Mouse (Mus musculus): ENCODE data around the gene Nampt.
"Not testable (repeated sequence)": the region's sequence is repeated elsewhere in the genome, so short reads cannot be mapped to it uniquely, and the experiment has no call there.

Gene Nampt

DNA sequence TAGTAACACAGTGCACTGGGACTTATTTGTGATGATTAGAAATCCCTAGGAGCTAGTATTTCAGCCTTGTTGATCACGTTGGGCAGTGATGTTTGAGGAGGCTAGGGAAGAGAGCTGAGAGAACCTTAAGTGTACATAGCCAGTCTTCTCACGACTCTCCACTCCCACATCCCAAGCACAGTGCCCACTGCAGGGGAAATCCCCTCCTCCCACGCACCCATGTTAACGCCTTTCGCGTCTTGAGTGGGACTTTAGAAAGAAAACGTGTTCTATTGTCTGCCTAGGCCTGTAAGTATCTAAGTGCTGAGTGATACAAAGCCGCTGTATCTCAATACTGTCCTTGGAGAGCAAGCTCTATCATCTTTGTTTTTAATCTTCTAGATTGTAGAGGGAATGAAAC lies 27.0 kb downstream of the Nampt start:
- DNase-seq = no peak

DNA sequence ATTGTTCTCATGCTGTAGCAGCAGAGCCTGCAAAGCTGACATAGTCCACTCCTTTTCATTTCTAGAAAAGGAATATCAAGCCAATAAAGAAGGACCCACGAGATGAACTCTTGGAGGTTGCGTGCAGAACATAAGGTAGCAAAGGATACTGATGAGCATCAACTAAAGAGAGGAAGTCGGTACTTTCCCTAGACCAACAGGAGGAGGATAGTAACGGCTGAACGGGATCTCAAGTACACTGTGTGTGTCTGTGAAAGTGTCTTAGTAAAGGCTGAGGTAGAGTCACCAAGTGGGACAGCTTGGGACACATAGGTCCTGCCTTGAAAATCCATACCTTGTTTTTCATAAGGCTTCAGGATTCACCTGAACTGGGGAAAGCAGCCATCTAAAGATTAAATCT lies 34.4 kb downstream of the Nampt start:
- DNase-seq = no peak

DNA sequence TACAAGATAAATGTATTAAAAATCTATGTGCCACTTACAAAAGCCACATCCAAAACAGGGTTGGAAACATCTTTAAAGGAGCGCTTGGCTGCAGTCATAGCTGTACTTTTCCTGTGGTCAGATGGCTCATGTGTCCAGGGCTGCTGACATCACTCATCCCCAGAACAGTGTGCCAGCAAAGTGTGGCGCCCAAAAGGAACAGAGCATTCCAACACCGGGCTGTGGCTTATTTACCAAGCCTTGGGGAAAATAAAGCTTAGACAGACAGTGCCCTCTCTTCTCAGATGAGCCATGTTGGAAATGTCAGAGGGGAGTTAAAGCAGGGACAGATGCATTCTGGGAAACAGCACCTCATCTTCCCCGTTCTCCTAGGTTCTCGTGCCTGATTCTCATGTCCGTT lies 35.5 kb downstream of the Nampt start:
- peak; percentile 29 to 38 for DNase-seq

DNA sequence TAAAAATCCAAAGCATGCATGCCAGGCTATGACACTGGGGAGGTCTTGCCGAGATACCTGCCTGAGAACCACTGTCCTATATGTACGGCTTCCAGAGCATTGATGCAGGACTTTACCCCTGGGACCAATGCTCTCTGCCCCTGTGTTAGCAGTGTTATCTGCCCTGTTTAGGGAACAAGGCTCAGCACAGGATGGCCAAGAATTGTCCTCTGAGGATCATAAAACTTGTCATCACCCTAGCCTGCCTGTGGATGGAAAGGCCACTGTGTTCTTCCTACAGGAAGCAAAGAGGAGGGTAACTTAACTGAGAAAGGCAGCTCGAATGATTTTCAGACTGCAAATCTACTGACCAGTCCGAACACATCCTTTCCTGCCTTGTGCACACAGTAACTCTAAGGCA lies 36.1 kb downstream of the Nampt start:
- peak in 1 of 2 experiments; percentile 51 for DNase-seq

DNA sequence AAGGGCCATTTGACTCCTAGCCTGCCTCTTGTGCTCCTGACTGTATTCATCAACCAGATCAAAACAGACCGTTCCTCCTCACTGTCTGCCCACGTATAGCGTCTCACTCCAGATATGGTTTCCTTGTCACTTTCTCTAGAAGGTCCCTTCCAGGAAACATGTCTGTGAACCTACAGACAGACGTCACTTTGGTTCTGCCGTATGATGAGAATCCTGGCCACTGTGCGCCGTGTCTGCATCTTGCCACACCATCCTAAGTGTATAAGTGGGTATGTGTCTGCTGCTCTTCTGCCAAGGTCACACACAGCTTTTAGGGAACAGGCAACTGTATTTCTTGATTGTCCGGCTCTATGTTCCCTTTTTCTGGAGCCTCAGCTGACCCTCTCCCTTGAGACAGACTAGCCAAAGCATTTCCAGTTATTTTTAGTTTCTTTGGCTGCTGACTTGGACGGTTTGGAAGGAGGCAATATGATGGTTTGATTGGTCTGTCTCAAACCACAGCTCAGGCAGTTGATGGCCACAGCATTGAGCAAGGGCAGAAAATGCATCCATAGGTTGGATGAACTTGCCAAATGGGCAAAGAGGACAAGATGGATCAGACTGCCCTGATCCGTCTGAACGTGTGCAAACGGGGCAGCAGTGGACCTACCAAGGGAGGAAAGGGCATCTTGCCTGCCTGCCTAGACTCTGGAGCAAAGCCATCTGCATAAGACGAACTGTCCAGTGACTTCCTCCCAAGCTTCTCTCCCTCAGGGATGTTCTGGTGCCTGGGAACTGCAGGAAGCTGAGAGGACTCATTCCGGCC lies 37.6 kb downstream of the Nampt start:
- DNase-seq = peak; percentile 20 to 44

DNA sequence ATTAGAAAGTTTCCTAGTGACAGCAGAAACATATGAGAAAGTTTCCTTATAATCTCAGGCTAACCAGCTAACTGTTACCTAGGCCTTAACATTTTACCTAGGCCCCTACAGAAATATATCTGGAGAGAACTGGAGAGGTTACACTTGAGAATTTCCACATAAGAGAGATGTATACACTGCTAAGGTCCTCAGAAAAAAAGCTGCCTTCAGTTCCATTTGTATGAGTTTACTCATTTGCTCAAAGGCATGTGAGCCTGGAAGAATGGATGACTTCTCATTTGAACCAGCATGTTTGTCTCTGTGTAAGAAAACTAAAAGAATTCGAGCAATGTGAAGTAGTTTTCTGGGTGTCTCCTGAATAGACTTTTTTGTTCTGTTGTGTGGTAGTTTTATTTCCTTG lies 39.1 kb downstream of the Nampt start:
- DNase-seq = no peak

DNA sequence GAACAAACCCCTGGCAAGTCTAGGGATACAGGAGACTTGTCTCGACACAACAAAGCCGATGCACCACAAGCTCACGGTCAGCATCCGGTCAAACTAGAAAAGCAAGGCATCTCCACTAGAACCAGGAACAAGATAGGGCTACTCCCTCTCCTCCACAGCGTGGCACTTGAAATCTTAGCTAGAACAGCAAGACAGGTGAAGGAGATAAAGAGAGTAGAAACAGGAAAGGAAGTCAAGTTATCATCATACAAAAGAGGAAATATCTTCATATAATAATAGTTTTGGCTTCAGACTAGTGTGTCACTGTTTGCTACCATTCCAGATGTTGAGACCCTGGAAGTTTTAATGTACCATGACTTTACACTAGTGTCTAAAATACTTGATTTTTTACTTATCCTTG lies 41.5 kb downstream of the Nampt start:
- DNase-seq = no peak

DNA sequence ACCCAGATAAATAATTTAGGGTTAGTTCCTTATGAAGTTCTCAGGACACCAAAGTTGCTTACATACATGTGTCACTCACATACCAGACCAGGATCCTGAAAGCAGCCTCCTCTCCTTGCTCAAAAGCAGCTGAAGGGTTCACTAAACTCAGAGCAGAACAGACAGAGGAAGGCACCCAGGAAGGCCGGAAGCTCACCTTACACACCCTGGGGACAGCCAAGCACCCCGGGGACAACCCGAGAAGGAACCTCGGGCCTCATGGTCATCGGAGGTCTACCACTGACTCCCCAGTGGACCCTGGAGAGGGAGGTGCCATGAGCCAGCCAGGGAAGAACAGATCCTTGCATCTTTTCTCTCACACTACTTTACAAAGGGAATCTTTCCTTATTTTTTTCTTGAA lies 51.5 kb downstream of the Nampt start:
- DNase-seq = no peak

DNA sequence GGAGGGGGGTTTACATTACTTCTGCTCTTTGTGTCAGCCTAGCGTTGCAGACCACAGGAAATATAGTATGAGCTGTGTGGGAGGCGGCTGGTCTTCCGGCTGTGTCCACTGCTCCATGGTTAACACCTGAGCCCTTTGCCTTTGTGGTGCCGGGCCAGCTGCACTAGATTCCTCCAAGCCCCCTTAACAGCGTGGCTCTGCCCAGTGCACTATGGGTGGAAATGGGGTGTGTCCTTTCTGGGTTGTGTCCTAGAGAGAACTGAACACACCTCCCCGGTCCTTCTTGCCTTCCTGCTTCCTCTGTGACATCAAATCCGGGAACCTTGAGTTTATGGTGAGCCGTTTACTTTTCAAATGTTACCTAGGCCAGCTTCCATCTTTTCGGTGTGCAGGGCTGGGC lies 58.2 kb downstream of the Nampt start:
- no peak for DNase-seq

DNA sequence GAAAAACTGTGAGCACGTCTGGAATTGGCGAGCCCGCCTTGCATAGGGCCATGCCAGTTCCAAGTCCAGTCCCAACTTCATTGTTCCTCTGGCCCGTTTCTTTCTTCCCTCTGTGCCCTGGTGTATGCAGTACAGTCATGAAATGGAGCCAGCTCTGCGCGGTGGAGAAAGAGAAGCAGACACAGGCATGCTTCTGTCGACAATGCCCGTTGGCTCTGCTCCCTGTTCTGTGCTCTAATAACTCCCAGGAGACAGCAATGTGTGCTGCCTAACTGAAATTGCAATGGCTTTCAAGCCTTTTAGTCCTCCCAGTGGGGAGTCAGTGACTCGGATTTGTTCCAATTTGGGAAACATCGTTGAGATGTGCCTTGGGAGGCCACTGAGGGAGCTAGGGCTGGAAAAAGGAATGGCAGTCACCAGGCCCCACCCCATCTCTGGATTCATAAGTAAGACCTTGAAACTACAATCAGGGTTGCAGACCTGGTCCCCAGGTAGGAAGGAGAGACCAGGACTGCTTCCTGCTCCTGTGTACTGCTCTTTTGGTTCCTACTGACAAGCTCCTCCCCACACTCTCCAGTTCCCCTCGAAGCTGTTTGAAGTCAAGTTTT lies 58.7 kb downstream of the Nampt start:
- DNase-seq = no peak

DNA sequence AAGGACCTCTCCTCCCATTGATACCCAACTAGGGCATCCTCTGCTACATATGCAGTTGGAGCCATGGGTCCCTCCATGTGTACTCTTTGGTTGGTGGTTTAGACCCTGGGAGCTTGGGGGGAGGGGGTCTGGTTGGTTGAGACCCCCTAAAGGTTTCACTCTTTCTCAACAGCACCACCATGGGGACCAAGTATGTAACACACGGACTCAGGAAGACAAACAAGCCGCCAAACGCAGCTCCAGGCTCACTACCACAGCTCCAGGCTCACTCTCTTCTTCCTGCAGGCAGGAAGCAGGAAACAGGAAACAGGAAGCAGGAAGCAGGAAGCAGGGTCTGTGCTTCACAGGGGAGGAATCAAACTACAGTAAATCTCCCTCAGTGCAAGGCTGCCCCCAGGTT lies 60.0 kb downstream of the Nampt start:
- DNase-seq = no peak

DNA sequence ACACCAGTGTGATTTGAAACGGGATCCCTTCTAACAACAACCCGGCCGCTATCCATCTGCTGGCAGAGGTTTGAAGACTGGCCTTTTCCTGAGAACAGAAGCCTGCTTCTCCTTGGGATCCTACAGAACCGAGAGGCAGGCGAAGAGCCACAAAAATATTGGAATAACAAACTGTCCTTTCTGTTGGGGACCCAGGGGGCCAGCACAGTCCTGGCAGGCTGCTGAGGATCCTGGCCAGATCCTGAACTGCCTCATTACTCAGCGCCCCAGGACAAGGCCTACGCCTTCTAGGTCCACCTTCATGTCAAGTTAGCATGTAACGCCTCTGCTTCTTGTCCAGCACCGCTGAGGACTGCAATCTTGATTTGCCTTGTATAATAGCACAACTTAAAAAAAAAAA lies 65.0 kb downstream of the Nampt start:
- DNase-seq = peak in 1 of 2 experiments; percentile 56

DNA sequence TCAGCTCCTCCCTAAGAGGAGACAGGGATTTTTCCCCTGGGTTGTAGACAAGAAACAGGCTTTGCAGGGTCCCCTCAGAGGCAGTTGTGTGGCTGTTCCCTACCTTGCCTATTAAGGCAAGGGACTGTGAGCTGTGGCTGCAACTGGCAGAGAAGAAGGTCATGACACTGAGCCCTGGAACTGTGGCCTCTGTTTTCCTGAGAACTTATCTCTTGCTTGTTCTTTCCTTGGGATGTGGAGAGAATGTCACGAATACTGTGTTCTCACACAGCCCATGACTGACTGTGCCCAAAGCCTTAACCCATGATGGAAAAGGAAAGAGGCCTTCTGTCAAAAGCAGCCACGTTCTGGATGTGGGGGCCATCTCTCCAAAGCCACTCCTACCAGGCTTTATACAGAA lies 65.7 kb downstream of the Nampt start:
- DNase-seq = no peak

DNA sequence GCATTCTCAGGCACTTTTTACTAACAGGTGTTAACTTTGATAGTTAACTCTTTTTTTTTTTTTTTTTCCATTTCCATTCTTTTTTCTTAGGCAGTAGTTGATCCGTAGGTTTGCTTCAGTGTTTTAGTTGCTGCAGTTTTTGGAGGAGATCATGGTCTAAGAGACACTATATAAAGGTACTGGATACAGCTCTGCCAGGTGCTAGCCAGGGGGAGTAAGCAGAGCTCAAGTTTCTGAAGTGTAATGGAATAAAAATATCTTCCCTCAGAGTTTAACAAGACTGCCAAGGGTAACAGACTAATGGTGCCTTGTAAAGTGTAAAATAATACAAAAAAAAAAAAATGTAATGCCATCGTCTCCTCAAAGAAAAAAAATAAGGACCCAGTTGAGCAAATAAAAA lies 67.0 kb downstream of the Nampt start:
- no peak for DNase-seq

DNA sequence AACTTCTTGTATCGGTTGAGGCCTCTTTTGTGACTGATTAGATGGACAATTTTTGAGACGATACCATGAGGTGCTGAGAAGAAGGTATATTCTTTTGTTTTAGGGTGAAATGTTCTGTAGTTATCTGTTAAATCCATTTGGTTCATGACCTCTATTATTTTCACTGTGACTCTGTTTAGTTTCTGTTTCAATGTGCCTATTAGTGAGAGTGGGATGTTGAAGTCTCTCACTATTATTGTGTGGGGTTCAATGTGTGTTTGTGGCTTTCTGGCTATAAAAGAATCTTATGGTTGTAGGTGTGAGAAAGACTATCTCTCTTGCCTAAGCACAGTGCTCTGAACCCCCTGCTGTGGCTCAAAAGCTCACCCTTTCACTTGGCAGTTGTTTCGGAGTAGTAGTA lies 68.9 kb downstream of the Nampt start:
- no peak for DNase-seq

DNA sequence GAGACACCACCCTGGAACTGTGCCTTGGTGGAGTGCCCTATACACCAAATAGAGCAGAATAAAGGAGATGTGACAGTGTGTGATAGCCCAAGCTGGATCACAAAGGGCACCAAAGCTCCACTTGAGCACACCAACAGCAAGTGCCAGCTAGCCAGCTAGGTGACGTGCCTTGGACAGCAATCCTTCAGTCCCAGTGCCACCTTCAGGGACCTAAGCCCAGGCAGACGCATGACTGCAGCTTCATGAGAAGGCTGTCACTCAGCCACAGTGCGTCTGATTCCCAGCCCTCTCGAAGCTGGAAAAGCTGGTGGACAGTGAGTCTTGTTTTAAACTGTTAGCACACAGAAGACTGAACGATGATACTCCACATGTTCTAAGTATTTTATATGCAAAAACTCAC lies 70.5 kb downstream of the Nampt start:
- no peak for DNase-seq

DNA sequence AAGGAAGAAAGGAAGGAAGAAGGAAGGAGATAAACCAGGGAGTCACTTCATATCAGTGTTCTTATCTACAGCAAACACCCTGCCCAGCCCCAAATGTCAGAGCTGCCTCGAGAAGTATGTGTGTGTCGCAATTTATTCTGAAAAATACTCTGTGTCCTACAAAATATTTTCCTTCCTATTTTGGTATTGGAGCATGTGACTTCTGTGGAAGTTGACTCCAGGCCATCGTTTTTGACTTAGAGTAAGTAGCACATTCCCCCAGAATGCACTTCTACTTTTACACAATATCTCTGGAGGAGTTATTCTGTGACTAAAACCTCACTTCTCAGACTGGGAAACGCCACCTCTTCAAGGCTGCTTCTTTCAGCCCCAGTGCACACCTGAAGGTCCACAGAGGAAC lies 71.1 kb downstream of the Nampt start:
- peak in 1 of 2 experiments; percentile 43 for DNase-seq

DNA sequence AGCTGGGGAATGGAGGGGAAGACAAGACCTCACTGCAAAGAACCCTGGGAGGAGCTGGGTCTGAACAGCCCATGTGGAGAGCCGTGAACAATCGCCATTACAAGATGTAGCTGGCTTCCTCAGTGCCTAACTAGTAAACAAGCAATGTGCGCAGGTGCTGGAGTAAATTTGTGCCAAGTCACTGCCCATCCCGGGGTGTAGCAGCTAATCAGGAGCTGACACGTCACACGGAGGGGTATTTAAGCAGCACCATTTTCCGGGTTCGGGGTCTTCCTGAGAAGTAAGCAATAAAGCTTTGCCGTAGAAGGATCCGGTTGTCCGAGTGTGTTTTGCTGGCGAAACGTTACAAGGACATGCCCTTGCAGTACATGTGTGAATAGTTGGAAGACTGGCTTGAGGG lies 71.9 kb downstream of the Nampt start:
- not testable (repeated sequence) for DNase-seq

DNA sequence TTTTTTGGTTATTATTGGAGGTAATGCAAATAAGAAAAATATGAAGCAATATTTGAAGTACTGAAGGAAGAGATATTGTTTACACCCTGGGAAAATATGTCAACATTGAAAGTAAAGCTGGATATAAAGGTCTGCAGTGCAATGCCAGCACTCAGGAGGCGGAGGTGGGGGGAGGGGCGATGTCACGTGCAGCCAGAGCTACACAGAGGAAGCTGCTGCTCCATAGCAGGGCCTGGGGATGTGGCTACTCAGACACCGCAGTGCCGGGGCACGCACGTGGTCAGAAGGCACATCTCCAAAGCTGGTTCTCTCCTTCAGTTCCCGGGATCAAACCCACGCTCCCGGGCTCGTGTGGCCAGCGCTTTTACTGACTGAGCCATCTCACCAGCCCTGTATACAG lies 73.9 kb downstream of the Nampt start:
- peak in 1 of 2 experiments; percentile 30 for DNase-seq

DNA sequence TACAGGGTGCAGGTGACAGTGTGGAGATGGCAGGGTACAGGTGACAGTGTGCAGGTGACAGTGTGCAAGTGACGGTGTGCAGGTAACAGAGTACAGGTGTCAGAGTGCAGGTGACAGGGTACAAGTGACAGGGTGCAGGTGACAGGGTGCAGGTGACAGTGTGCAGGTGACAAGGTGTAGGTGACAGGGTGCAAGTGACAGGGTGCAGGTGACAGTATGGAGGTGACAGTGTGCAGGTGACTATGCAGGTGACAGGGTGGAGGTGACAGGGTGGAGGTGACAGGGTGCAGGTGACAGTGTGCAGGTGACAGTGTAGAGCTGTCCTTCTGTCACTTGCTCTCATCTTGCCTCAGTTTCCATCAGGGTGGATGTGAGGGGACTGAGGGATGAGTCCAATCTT lies 76.5 kb downstream of the Nampt start:
- DNase-seq = no peak

DNA sequence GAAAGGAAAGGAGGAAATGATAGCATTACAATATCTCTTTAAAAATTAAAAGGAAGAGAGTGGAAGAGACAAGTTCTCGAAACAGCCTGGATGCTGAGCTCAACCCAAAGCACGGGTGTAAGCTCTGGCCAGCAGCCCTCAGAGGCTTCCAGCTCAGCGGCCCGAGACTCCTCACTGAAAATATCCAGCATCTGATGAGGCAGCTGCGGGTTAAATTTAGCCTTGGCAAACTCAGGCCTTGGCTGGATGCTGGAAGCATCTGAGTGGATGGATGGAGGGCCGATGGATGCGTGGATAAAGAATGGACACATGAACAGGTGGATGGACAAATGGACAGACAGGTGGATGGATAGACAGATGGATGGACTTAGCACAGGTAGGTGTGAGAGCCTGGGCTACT lies 77.2 kb downstream of the Nampt start:
- DNase-seq = no peak

DNA sequence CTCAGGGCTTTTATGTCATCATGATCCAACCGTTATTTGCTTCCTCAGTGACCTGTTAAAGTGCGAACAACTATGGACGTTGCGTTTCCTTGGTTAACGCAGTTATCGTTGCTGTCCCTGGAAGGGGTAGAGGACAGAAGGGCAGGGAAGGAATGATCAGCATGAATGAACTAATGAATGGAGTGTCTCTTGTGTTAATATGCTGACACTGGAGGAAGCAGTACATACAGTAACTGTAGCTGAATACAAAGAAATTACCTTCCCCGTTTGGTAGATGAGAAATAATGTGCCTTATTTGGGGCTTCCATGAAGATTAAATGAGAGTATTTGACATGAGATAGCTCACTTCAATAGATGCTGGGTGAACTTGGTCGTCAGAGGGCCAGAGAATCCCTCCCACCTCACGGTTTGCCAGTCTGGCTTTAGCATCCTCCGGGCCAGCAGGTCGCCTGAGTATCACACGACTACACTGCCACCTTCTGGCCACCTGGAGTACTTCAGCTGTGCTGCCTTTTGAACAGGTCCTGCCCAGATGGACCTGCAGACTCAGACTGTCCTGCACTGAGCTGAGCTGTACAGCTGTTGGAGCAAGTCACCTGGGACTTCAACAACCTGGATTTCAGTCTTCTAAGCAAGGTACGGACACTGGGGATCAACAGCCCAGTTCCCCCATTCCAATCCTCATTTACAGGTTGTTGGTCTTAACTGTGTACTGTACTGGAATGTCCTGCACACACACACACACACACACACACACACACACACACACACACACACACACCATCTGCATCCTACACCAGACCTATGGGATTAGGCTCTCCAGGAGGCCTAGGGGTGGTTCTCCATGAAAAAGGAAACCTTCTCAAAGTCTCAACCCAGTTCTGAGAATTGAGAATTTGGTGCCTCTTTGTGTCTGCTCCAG lies 78.1 kb downstream of the Nampt start:
- peak; percentile 88 to 95 for DNase-seq

DNA sequence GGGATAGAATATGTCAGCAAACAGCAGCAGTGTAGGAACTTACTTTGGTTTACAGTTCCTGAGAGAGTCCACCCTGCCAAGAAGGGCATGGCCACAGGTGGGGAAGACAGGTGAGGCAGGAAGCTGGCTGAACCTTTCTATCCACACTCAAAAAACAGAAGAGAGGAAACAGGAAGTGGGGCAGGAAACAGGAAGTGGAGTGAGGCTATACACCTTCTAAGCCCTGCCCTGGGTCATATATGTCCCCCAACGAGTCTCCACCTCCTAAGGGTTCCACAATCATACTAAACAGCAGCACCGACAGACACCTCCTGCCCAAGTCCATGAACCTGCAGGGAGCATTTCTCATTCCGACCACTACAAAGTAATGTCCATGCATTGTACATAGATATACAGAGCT lies 81.7 kb downstream of the Nampt start:
- DNase-seq = no peak
